Mouse (Mus musculus): ENCODE measurements around the gene Ubap2. TPM values are rescaled to one million over a fixed set of nuclear protein-coding genes. Genes with fewer than 3 reads are reported as not detected.

Gene Ubap2
- polyA plus RNA-seq, 1 experiment from 2014 or later, result 17.9 TPM

GRCm38 (mm10) chr4:41275927-41276326 lies 983 bp upstream of the Ubap2 start:
- H3K27ac ChIP-seq (replicated peaks), result peak overlapping the region; percentile 97
- no peaks in the 10 kb centered on the region for H3K9me3 ChIP-seq (ENCODE audit: control insufficient read depth, low read length)
- no peak for ATAC-seq (ENCODE audit: low FRiP score, low TSS enrichment)
- DNase-seq (ENCODE audit: low spot score), result no peak
- H3K9ac ChIP-seq (ENCODE audit: low read length), result peak overlapping the region; percentile 57
- H3K4me2 ChIP-seq (replicated peaks; ENCODE audit: low read depth), result peak overlapping the region; percentile 86
- no peaks in the 10 kb centered on the region for H3K36me3 ChIP-seq (ENCODE audit: control insufficient read depth, insufficient read depth, low read length)
- no peaks in the 10 kb centered on the region for H3K27me3 ChIP-seq (ENCODE audit: control insufficient read depth, insufficient read depth, low read length)
- WGBS, result 60% methylated on average over 5 of the region's 5 CpGs
- H3K4me3 ChIP-seq (ENCODE audit: low read depth, low read length), result peak overlapping the region; percentile 82; the same call in 1 of the 2 replicates
- TF ChIP-seq CTCF (IDR thresholded peaks at IDR 0.05; ENCODE audit: low read depth) (no peak), EP300 (optimal IDR thresholded peaks at IDR 0.05) (no peak)
- H3K4me1 ChIP-seq (replicated peaks; ENCODE audit: control insufficient read depth, insufficient read depth), result peaks cover 2% of the 10 kb centered on the region

GRCm38 (mm10) chr4:41274377-41274979 lies 466 bp downstream of the Ubap2 start:
- TF ChIP-seq CTCF (IDR thresholded peaks at IDR 0.05; ENCODE audit: low read depth) (no peak), EP300 (optimal IDR thresholded peaks at IDR 0.05) (no peak)
- Histone ChIP-seq H3K36me3 (ENCODE audit: control insufficient read depth, insufficient read depth, low read length) (no peaks in the 10 kb centered on the region), H3K27ac (replicated peaks) (peak overlapping the region; percentile 97), H3K9ac (ENCODE audit: low read length) (peak overlapping the region; percentile 92), H3K9me3 (ENCODE audit: control insufficient read depth, low read length) (no peaks in the 10 kb centered on the region), H3K4me1 (replicated peaks; ENCODE audit: control insufficient read depth, insufficient read depth) (peaks cover 2% of the 10 kb centered on the region), H3K4me2 (replicated peaks; ENCODE audit: low read depth) (peak overlapping the region; percentile 86), H3K4me3 (ENCODE audit: low read depth, low read length) (peak overlapping the region; percentile 82), H3K27me3 (ENCODE audit: control insufficient read depth, insufficient read depth, low read length) (no peaks in the 10 kb centered on the region)
- under 1% methylated on average over 17 of the region's 18 CpGs for WGBS
- DNase-seq (ENCODE audit: low spot score), result no peak
- ATAC-seq (ENCODE audit: low FRiP score, low TSS enrichment), result peak; percentile 65

- Histone ChIP-seq H3K9me3 (ENCODE audit: control insufficient read depth, low read length) (no peaks in the 10 kb centered on the region), H3K4me2 (replicated peaks; ENCODE audit: low read depth) (no peak overlapping the region), H3K9ac (ENCODE audit: low read length) (no peak overlapping the region), H3K27ac (replicated peaks) (no peak overlapping the region), H3K4me1 (replicated peaks; ENCODE audit: control insufficient read depth, insufficient read depth) (peaks cover 2% of the 10 kb centered on the region), H3K36me3 (ENCODE audit: control insufficient read depth, insufficient read depth, low read length) (no peaks in the 10 kb centered on the region), H3K4me3 (ENCODE audit: low read depth, low read length) (no peak overlapping the region), H3K27me3 (ENCODE audit: control insufficient read depth, insufficient read depth, low read length) (no peaks in the 10 kb centered on the region)
- TF ChIP-seq CTCF (IDR thresholded peaks at IDR 0.05; ENCODE audit: low read depth) (no peak), EP300 (optimal IDR thresholded peaks at IDR 0.05) (no peak)
- ATAC-seq (ENCODE audit: low FRiP score, low TSS enrichment) (no peak), DNase-seq (ENCODE audit: low spot score) (no peak)
These were observed 6.8 kb downstream of the Ubap2 start for GRCm38 (mm10) chr4:41268133-41268532.

GRCm38 (mm10) chr4:41266350-41266749 lies 8.6 kb downstream of the Ubap2 start:
- H3K36me3 ChIP-seq (ENCODE audit: control insufficient read depth, insufficient read depth, low read length), result no peaks in the 10 kb centered on the region
- H3K9me3 ChIP-seq (ENCODE audit: control insufficient read depth, low read length), result no peaks in the 10 kb centered on the region
- WGBS, result 37% methylated on average over 4 of the region's 4 CpGs
- ATAC-seq (ENCODE audit: low FRiP score, low TSS enrichment) (peak; percentile 78), DNase-seq (ENCODE audit: low spot score) (peak; percentile 28)
- H3K4me1 ChIP-seq (replicated peaks; ENCODE audit: control insufficient read depth, insufficient read depth), result no peaks in the 10 kb centered on the region; the same call in 1 of the 2 replicates
- H3K9ac ChIP-seq (ENCODE audit: low read length), result no peak overlapping the region
- TF ChIP-seq EP300 (optimal IDR thresholded peaks at IDR 0.05) (no peak), CTCF (IDR thresholded peaks at IDR 0.05; ENCODE audit: low read depth) (no peak)
- H3K27ac ChIP-seq (replicated peaks), result no peak overlapping the region
- no peak overlapping the region for H3K4me2 ChIP-seq (replicated peaks; ENCODE audit: low read depth)
- H3K4me3 ChIP-seq (ENCODE audit: low read depth, low read length), result no peak overlapping the region
- no peaks in the 10 kb centered on the region for H3K27me3 ChIP-seq (ENCODE audit: control insufficient read depth, insufficient read depth, low read length)

GRCm38 (mm10) chr4:41260691-41261090 lies 14.3 kb downstream of the Ubap2 start:
- Histone ChIP-seq H3K9ac (ENCODE audit: low read length) (no peak overlapping the region), H3K4me2 (replicated peaks; ENCODE audit: low read depth) (no peak overlapping the region), H3K4me1 (replicated peaks; ENCODE audit: control insufficient read depth, insufficient read depth) (no peaks in the 10 kb centered on the region), H3K27ac (replicated peaks) (no peak overlapping the region), H3K36me3 (ENCODE audit: control insufficient read depth, insufficient read depth, low read length) (no peaks in the 10 kb centered on the region), H3K27me3 (ENCODE audit: control insufficient read depth, insufficient read depth, low read length) (no peaks in the 10 kb centered on the region), H3K9me3 (ENCODE audit: control insufficient read depth, low read length) (no peaks in the 10 kb centered on the region), H3K4me3 (ENCODE audit: low read depth, low read length) (no peak overlapping the region)
- TF ChIP-seq CTCF (IDR thresholded peaks at IDR 0.05; ENCODE audit: low read depth) (no peak), EP300 (optimal IDR thresholded peaks at IDR 0.05) (no peak)
- no peak for ATAC-seq (ENCODE audit: low FRiP score, low TSS enrichment)
- no peak for DNase-seq (ENCODE audit: low spot score)

- H3K4me2 ChIP-seq (replicated peaks; ENCODE audit: low read depth), result no peak overlapping the region
- no peak for ATAC-seq (ENCODE audit: low FRiP score, low TSS enrichment)
These were observed 15.9 kb downstream of the Ubap2 start for GRCm38 (mm10) chr4:41259019-41259418.

More at GRCm38 (mm10) chr4:41259019-41259418, 15.9 kb downstream of the Ubap2 start:
- DNase-seq (ENCODE audit: low spot score), result no peak
- Histone ChIP-seq H3K4me3 (ENCODE audit: low read depth, low read length) (no peak overlapping the region), H3K27ac (replicated peaks) (no peak overlapping the region), H3K9me3 (ENCODE audit: control insufficient read depth, low read length) (no peaks in the 10 kb centered on the region), H3K27me3 (ENCODE audit: control insufficient read depth, insufficient read depth, low read length) (no peaks in the 10 kb centered on the region), H3K36me3 (ENCODE audit: control insufficient read depth, insufficient read depth, low read length) (no peaks in the 10 kb centered on the region), H3K4me1 (replicated peaks; ENCODE audit: control insufficient read depth, insufficient read depth) (no peaks in the 10 kb centered on the region; the same call in 1 of the 2 replicates), H3K9ac (ENCODE audit: low read length) (no peak overlapping the region)
- WGBS, result 84% methylated on average over 4 of the region's 4 CpGs
- TF ChIP-seq CTCF (IDR thresholded peaks at IDR 0.05; ENCODE audit: low read depth) (no peak), EP300 (optimal IDR thresholded peaks at IDR 0.05) (no peak)
